Mouse (Mus musculus) layer of hippocampus, adult 18-20 months (tissue): ENCODE results near the gene Arhgef15. TPM values are rescaled to one million over a fixed set of nuclear protein-coding genes. Genes with fewer than 3 reads are reported as not detected.
A peak's percentile ranks its signal among the peaks of the same experiment; 100 is the strongest.
"Not testable (repeated sequence)": the region's sequence is repeated elsewhere in the genome, so short reads cannot be mapped to it uniquely, and the experiment has no call there.

Experiments
- DNase-seq, 2 experiments: peaks; one replicate each; pipeline ENCODE4 v3.0.0; 2022; ENCODE audit warnings: low spot score in 2 of 2
- long read RNA-seq: library from polyadenylated mRNA; stranded (forward); transcript quantifications from one replicate; pipeline ENCODE4 v2.0.0, GENCODE M21; 2021
- total RNA-seq, 2 experiments: library from RNA; stranded (reverse); gene quantifications; 2 replicates each; pipeline ENCODE4 v1.2.3; 2021

The Arhgef15 gene
- total RNA-seq, result 1 to 10 TPM; 9.3 to 9.6 TPM
- long read RNA-seq, full-length matches to known transcripts, result 2 of 9 reads
- long read RNA-seq, partial matches to known transcripts, result 3 of 9 reads
- long read RNA-seq, other reads (novel, unspliced or antisense), result 4 of 9 reads

- DNase-seq, result no peak
Observed at GRCm38 (mm10) chr11:68957308-68957707, at the start of gene Arhgef15. Gene Arhgef15, minus strand, starts transcription at chr11:68957480.

- not testable (repeated sequence) for DNase-seq
Observed at GRCm38 (mm10) chr11:69006575-69006974, 49.3 kb upstream of the Arhgef15 start.

GRCm38 (mm10) chr11:69005193-69005592 is 47.9 kb upstream of the Arhgef15 start:
- peak in 1 of 2 experiments; percentile 35 for DNase-seq

- no peak for DNase-seq
Observed at GRCm38 (mm10) chr11:69003592-69003991, 46.3 kb upstream of the Arhgef15 start.

- DNase-seq, result not testable (repeated sequence)
Observed at GRCm38 (mm10) chr11:69002782-69003181, 45.5 kb upstream of the Arhgef15 start.

- DNase-seq, result no peak
Observed at GRCm38 (mm10) chr11:68997080-68997479, 39.8 kb upstream of the Arhgef15 start.

GRCm38 (mm10) chr11:68994377-68994776 is 37.1 kb upstream of the Arhgef15 start:
- DNase-seq, result no peak

GRCm38 (mm10) chr11:68993122-68993521 is 35.8 kb upstream of the Arhgef15 start:
- DNase-seq, result no peak

- no peak for DNase-seq
Observed at GRCm38 (mm10) chr11:68988341-68988740, 31.1 kb upstream of the Arhgef15 start.

- no peak for DNase-seq
Observed at GRCm38 (mm10) chr11:68987365-68987882, 30.1 kb upstream of the Arhgef15 start.

- DNase-seq, result peak; percentile 44 to 66
Observed at GRCm38 (mm10) chr11:68982639-68983369, 25.5 kb upstream of the Arhgef15 start.

GRCm38 (mm10) chr11:68980919-68981318 is 23.6 kb upstream of the Arhgef15 start:
- DNase-seq, result no peak

GRCm38 (mm10) chr11:68979320-68979733 is 22.0 kb upstream of the Arhgef15 start:
- no peak for DNase-seq

GRCm38 (mm10) chr11:68975601-68976000 is 18.3 kb upstream of the Arhgef15 start:
- no peak for DNase-seq

- no peak for DNase-seq
Observed at GRCm38 (mm10) chr11:68975085-68975484, 17.8 kb upstream of the Arhgef15 start, which contains the start of gene Rangrf. Gene Rangrf, minus strand, starts transcription at chr11:68975185.

- no peak for DNase-seq
Observed at GRCm38 (mm10) chr11:68974059-68974450, 16.8 kb upstream of the Arhgef15 start.

- DNase-seq, result peak; percentile 71 to 82
Observed at GRCm38 (mm10) chr11:68973250-68974058, 16.2 kb upstream of the Arhgef15 start.

GRCm38 (mm10) chr11:68970232-68970631 is 13.0 kb upstream of the Arhgef15 start:
- no peak for DNase-seq

- no peak for DNase-seq
Observed at GRCm38 (mm10) chr11:68968752-68969151, 11.5 kb upstream of the Arhgef15 start.

GRCm38 (mm10) chr11:68967337-68968282 is 10.3 kb upstream of the Arhgef15 start, which contains the start of gene Slc25a35:
Gene Slc25a35, plus strand, starts transcription at chr11:68968131.
- peak; percentile 88 to 94 for DNase-seq
